Mouse (Mus musculus) ES-Bruce4 (cell line): ENCODE measurements around the gene Pigl.

Experiments
- CTCF ChIP-seq: IDR thresholded peaks from one replicate; pipeline ENCODE4 v1.8.1; 2011; ENCODE audit warnings: low read depth, low read length
- EP300 ChIP-seq: IDR thresholded peaks from 2 replicates; pipeline ENCODE4 v1.6.1; 2011; ENCODE audit warnings: low read depth, low read length; ENCODE audit not compliant: insufficient read depth

GRCm38 (mm10) chr11:62445799-62446198 lies 12.5 kb upstream of the Pigl start:
- TF ChIP-seq CTCF (no peak), EP300 (no peak)
